Mouse (Mus musculus) stomach, embryonic 14.5 days (tissue): ENCODE data around the gene Acod1. TPM values are rescaled to one million over a fixed set of nuclear protein-coding genes. Genes with fewer than 3 reads are reported as not detected.

Source experiments
- ATAC-seq: fragments of 200-750 bp; cut with Nextera tagmentation; 2 replicates; pipeline ENCODE4 v1.8.0; 2017; ENCODE audit warnings: low read depth, moderate TSS enrichment; ENCODE audit not compliant: insufficient number of reproducible peaks, insufficient read depth, low FRiP score
- H3K27ac ChIP-seq: fragments of 300-500 bp; sonication (generic); 2 replicates; pipeline ENCODE4 v1.5.1; 2014; ENCODE audit warnings: mild to moderate bottlenecking, low read length, moderate library complexity, mixed read lengths
- H3K27me3 ChIP-seq: fragments of 300-500 bp; sonication (generic); 2 replicates; pipeline ENCODE4 v1.6.1; 2014; ENCODE audit warnings: low read length, control low read depth, mixed read lengths; ENCODE audit not compliant: control insufficient read depth, insufficient read depth
- H3K36me3 ChIP-seq: fragments of 300-500 bp; sonication (generic); 2 replicates; pipeline ENCODE4 v1.6.1; 2014; ENCODE audit warnings: mild to moderate bottlenecking, control low read depth, low read length, moderate library complexity, mixed read lengths; ENCODE audit not compliant: control insufficient read depth, insufficient read depth
- H3K4me1 ChIP-seq: fragments of 300-500 bp; sonication (generic); 2 replicates; pipeline ENCODE4 v1.6.1; 2014; ENCODE audit warnings: low read length, control low read depth, mixed read lengths; ENCODE audit not compliant: control insufficient read depth, insufficient read depth
- H3K4me2 ChIP-seq: fragments of 300-500 bp; sonication (generic); replicated peaks from 2 replicates; pipeline ENCODE4 v1.6.1; 2014; ENCODE audit warnings: low read depth, low read length, control low read depth
- H3K4me3 ChIP-seq: fragments of 300-500 bp; sonication (generic); 2 replicates; pipeline ENCODE4 v1.5.1; 2014; ENCODE audit warnings: low read depth, low read length, control low read depth
- H3K9ac ChIP-seq: fragments of 300-500 bp; sonication (generic); replicated peaks from 2 replicates; pipeline ENCODE4 v1.6.1; 2014; ENCODE audit warnings: low read depth, mild to moderate bottlenecking, control low read depth, low read length, moderate library complexity, mixed read lengths
- H3K9me3 ChIP-seq: fragments of 300-500 bp; sonication (generic); 2 replicates; pipeline ENCODE4 v1.6.1; 2016; ENCODE audit warnings: low read depth, low read length, control low read depth; ENCODE audit not compliant: control insufficient read depth
- WGBS: fragments of 180-500 bp; shearing (Covaris S2); extraction: QIAGEN DNeasy Blood & Tissue Kit; methylation state at CpG from one replicate; pipeline ENCODE4 v1.1.7; 2014; 5-methylcytosine and 5-hydroxymethylcytosine counted together
- polyA plus RNA-seq: library from polyadenylated mRNA; unstranded; fragments of >200 nt; fragmentation: Nextera tagmentation; extraction: Ambion mirVana; gene quantifications from 2 replicates; pipeline ENCODE4 v1.2.1, GENCODE M21; 2014

The Acod1 gene
- not detected in 2 replicates for polyA plus RNA-seq

DNA sequence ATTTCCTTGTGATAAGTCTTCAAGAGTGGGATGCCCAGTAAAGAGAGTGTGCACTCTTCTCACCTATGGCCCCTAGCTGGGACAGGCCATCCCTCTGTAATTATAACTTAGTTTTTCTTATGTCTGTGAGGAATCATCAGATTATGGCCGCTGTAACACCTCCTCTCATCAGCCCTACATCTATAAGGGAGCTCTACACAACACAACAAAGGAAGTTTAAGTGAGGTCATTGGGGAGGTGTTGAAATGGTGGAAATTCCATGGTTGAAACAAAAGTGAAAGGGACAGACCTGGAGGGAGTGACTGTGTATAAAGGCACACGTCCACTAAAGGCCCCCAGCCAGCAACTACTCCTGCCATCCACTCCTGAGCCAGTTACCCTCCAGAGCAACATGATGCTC is at the start of gene Acod1:
Gene Acod1 (plus strand): TSS at position 301 of the 400 bp plus-strand sequence.
- ATAC-seq, result no peak
- Histone ChIP-seq H3K27ac (no peak within 1 kb of the TSS), H3K4me1 (no peaks in the 10 kb centered on the region), H3K9ac (no peak within 1 kb of the TSS), H3K4me2 (no peak within 1 kb of the TSS), H3K9me3 (no peaks in the 10 kb centered on the region), H3K4me3 (no peak within 1 kb of the TSS), H3K27me3 (no peaks in the 10 kb centered on the region), H3K36me3 (no peaks in the 10 kb centered on the region)
- WGBS, result 81% methylated on average over 2 of the region's 2 CpGs

DNA sequence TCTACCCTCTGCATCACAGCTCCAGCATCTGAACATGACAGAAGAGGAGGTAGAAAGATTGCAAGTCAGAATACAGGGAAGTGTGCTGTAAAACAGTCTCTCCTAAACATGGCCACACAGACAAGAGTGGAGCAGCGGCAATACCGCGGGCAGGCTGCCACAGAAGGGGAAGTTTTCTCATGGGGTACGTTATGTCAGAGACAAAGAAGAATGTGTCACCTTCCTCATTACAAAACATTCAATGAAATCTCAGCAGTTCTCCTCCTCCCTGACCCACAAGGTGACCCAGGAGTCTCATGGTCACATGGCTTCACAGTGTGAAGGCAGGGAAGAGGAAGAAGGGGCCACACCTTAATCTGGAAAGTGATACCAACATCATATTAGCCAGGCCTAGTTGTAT is 39.0 kb upstream of the Acod1 start:
- H3K4me1 ChIP-seq, result no peaks in the 10 kb centered on the region
- H3K36me3 ChIP-seq, result no peaks in the 10 kb centered on the region

DNA sequence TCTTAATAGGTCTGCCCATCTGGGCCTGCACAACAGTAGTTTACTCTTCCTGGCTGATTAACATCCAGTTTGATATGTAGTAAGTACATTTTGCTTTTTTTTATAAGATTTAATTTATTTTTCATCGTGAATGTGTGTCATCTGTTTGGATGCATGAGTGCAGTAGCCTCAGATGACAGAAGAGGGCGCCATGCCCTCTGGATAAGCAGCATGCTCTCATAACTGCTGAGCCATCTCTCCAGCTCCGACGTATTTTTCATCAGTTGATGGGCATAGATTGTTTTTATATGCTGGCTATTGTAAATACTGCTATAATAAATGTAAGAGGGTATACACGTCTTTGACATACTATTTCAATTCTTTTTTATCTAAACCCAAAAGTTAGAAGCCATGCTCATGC is 35.0 kb upstream of the Acod1 start:
- no peak overlapping the region for H3K9ac ChIP-seq
- no peaks in the 10 kb centered on the region for H3K27me3 ChIP-seq
- H3K9me3 ChIP-seq, result no peaks in the 10 kb centered on the region
- H3K27ac ChIP-seq, result no peak overlapping the region
- no peak overlapping the region for H3K4me2 ChIP-seq
- ATAC-seq, result no peak
- no peaks in the 10 kb centered on the region for H3K4me1 ChIP-seq
- WGBS, result 29% methylated on average over 5 of the region's 5 CpGs
- H3K36me3 ChIP-seq, result no peaks in the 10 kb centered on the region
- no peak overlapping the region for H3K4me3 ChIP-seq

More for the DNA sequence above, 39.0 kb upstream of the Acod1 start:
- Histone ChIP-seq H3K9me3 (no peaks in the 10 kb centered on the region), H3K4me3 (no peak overlapping the region), H3K27ac (no peak overlapping the region), H3K27me3 (no peaks in the 10 kb centered on the region), H3K4me2 (no peak overlapping the region), H3K9ac (no peak overlapping the region)
- ATAC-seq, result no peak
- WGBS, result 85% methylated on average over 4 of the region's 4 CpGs

DNA sequence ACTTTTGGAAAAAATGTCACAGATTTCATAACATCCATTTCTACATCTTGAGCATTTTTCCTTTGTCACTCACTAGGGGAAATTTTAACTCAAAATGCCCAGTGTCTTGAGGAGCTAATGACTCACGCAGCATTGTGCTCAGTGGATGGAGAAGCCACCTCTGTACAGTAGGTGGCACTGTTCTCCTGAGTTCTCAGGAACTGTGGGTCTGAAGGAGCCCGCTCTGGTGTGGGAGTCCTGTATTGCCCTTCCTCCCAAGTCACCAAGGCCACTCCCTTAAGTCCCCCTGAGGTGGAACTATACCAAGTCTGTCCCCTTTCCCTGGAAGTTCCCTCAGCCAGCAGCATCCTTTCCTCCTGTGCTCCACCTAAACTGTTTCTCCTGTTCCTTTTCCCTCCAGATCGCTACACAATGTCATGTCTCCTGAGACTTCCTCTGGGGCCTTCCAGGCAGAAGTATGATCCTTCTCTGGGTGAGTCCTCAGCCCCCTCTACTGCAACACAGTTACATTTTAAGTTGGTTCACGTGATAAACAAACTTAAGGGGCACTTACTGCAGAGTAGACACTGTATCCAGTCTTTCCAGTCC is 34.1 kb upstream of the Acod1 start:
- Histone ChIP-seq H3K27me3 (no peaks in the 10 kb centered on the region), H3K9me3 (no peaks in the 10 kb centered on the region), H3K36me3 (no peaks in the 10 kb centered on the region), H3K4me2 (no peak overlapping the region), H3K27ac (no peak overlapping the region), H3K9ac (no peak overlapping the region), H3K4me3 (no peak overlapping the region), H3K4me1 (no peaks in the 10 kb centered on the region)
- ATAC-seq, result peak; percentile 88
- 19% methylated on average over 4 of the region's 4 CpGs for WGBS

DNA sequence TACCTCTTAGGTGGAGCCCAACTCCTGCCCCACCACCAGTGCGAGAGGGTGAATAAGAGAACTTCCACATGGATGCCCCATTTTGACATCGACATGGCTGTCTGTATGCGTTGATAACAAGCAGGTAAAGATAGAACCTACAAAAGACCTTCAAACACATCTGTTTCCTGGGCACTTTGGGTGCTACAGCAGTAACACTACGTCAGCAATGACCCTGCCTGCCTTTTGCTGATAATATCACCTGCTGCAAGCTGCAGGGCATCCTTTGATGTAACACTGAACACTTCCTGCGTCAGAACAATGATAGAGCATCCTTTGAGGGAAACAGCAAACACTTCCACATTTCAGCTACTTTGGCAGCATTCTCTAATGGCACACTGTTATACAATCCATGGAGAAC is 29.8 kb upstream of the Acod1 start:
- H3K4me2 ChIP-seq, result no peak overlapping the region
- no peaks in the 10 kb centered on the region for H3K36me3 ChIP-seq
- no peaks in the 10 kb centered on the region for H3K27me3 ChIP-seq
- 57% methylated on average over 5 of the region's 5 CpGs for WGBS
- ATAC-seq, result no peak
- H3K9me3 ChIP-seq, result no peaks in the 10 kb centered on the region
- H3K9ac ChIP-seq, result no peak overlapping the region
- H3K4me3 ChIP-seq, result no peak overlapping the region
- no peak overlapping the region for H3K27ac ChIP-seq
- no peaks in the 10 kb centered on the region for H3K4me1 ChIP-seq

DNA sequence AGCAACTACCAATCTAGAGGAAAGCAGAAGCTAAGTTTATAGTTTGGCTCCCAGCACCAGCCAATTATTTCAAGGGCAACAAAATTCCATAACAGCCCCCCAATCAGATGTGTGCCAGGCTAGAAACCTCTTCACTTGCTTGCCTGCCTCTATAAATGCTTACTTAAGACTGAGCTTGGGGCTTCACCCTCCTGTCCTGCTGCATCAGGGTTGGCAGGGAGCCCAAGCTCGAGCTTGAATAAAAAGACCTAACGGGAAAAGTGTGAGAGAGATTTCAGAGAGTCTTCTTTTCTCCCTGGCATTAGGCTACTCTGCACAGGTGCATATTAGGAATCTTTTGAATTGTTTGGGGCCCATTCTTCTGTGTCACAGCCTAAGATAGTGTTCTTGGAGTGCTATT is 26.7 kb upstream of the Acod1 start:
- Histone ChIP-seq H3K27me3 (no peaks in the 10 kb centered on the region), H3K27ac (no peak overlapping the region), H3K4me3 (no peak overlapping the region), H3K9me3 (no peaks in the 10 kb centered on the region), H3K36me3 (no peaks in the 10 kb centered on the region), H3K4me1 (no peaks in the 10 kb centered on the region), H3K4me2 (no peak overlapping the region), H3K9ac (no peak overlapping the region)
- 45% methylated on average over 2 of the region's 2 CpGs for WGBS
- no peak for ATAC-seq

DNA sequence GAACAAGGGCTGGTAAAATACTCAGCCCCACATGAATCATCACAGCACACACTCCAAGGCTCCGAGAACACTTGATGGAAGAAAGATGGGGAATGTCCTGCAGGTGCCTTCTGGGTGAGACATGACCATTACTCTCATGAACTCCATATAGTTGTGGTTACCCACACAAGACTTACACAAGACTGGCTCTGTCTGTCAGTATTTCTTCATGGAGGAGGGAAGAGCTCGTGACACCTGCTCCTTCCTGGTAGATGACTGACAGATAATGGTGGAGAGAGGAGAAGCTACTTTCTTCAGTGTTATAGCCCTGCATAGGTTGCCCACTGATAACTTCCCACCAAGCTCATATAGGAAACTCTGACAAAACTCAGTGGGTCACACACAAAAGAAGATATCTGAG is 17.6 kb upstream of the Acod1 start:
- H3K4me3 ChIP-seq, result no peak overlapping the region
- WGBS, result 74% methylated on average over 2 of the region's 2 CpGs
- no peaks in the 10 kb centered on the region for H3K36me3 ChIP-seq
- no peak overlapping the region for H3K4me2 ChIP-seq
- H3K4me1 ChIP-seq, result no peaks in the 10 kb centered on the region
- H3K27ac ChIP-seq, result no peak overlapping the region
- ATAC-seq, result no peak
- H3K9ac ChIP-seq, result no peak overlapping the region
- no peaks in the 10 kb centered on the region for H3K9me3 ChIP-seq
- no peaks in the 10 kb centered on the region for H3K27me3 ChIP-seq

DNA sequence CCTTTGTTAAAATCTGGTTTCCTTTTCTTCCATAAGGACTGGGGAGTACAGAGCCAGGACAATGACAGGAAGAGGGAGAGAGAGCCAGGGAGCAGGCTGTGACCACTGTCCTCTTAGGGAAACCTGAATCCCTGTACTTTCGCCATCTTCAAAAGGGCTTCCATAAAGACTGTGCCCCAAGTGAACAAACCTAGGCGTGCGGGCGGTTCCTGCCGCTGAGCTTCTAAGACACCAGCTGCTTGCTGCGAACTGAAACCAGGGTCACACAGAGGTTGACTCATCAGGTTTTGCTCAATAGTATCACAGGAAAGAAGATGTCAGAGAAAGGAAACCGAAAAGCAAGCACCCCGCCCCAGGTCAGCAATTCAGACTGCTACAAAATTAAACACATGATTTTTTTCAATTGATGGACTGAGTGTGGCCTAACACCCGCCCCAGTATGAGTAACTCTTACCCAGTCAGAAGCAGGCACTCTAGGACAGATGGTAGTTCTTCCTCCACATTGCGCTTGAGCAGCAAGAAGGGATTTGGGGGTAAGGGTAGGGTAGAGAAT is 13.4 kb upstream of the Acod1 start:
- Histone ChIP-seq H3K4me1 (no peaks in the 10 kb centered on the region), H3K4me2 (no peak overlapping the region), H3K36me3 (no peaks in the 10 kb centered on the region), H3K27me3 (no peaks in the 10 kb centered on the region), H3K27ac (0 out of 2 replicates have a peak overlapping the region, but pooled peaks have one; percentile 4), H3K4me3 (no peak overlapping the region), H3K9ac (no peak overlapping the region), H3K9me3 (no peaks in the 10 kb centered on the region)
- 67% methylated on average over 10 of the region's 10 CpGs for WGBS
- no peak for ATAC-seq

DNA sequence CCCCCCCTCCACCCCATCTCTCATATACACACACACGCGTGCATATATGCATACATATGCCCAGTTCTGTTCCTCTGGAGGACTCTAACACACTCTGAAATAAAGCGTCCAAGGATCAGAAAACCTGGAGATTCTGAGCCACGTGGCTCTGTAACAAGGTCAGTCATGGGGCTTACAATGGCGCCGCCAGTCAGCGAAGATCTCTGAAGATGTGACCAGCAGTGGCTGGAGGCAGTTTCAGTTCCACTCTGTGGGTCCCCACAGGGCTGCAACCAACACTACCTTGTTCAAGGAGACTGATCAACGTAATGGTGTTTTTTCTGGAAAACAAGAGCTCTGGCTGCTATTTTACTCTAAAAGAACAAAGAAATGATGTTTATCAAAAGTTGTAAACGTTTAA is 12.7 kb upstream of the Acod1 start:
- Histone ChIP-seq H3K4me1 (no peaks in the 10 kb centered on the region), H3K9ac (no peak overlapping the region), H3K4me2 (no peak overlapping the region), H3K27me3 (no peaks in the 10 kb centered on the region), H3K4me3 (no peak overlapping the region), H3K36me3 (no peaks in the 10 kb centered on the region), H3K9me3 (no peaks in the 10 kb centered on the region), H3K27ac (no peak overlapping the region)
- no peak for ATAC-seq
- 79% methylated on average over 9 of the region's 9 CpGs for WGBS
